In the genomic region with DNA sequence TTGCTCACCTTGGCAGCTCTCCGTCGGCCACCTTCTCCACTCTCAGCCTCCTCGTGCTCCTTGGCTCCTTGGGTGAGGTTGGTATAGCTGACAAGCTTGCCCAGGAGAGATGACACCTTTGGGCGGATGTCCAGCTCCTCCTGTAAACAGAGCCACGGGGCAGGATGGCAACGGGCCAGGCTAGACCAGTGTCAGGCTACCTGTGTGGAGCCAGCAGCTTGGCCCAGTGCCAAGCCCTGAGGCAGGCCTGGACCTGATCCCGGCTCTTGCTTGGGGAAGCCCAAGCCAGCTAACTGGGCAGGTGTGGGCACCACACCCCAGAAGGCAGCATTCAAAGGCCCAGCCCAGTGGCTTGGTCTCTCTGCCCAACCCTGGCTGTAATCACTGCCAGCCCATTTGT, we compare ENCODE assay signal across 9 mouse cellular contexts. TPM values are rescaled to one million over a fixed set of nuclear protein-coding genes. Genes with fewer than 3 reads are reported as not detected.
DNase-seq lines count a peak whose midpoint lies in the region; ATAC-seq and TF ChIP-seq lines count a peak whose summit lies in the region.
"Had no signal": no experiment of that assay in that cellular context is flagged by ENCODE, and none has a peak within 500 bp of the region (broad histone marks: within the 10 kb centered on the region; RNA-seq: fewer than 3 reads in every experiment).

No protein-coding gene starts in this region.

- H3K9me3 ChIP-seq in hindbrain, embryonic 13.5 days = no peaks in the 10 kb centered on the region
- H3K9me3 ChIP-seq in hindbrain, embryonic 10.5 days = no peaks in the 10 kb centered on the region
- no peaks in the 10 kb centered on the region for H3K9me3 ChIP-seq in stomach, postnatal 0 days (ENCODE audit: control insufficient read depth, low read length)
- H3K9me3 ChIP-seq: hindbrain, embryonic 15.5 days had no signal

- H3K9ac ChIP-seq in hindbrain, embryonic 13.5 days = 0 out of 2 replicates have a peak overlapping the region, but pooled peaks have one; percentile 19
- no peak overlapping the region for H3K9ac ChIP-seq in stomach, postnatal 0 days (ENCODE audit: low read length)
- H3K9ac ChIP-seq: hindbrain, embryonic 15.5 days had no signal

- no peaks in the 10 kb centered on the region for H3K36me3 ChIP-seq in hindbrain, embryonic 13.5 days
- peaks cover 17% of the 10 kb centered on the region for H3K36me3 ChIP-seq in hindbrain, embryonic 10.5 days
- no peaks in the 10 kb centered on the region; the same call in 1 of the 2 replicates for H3K36me3 ChIP-seq in stomach, postnatal 0 days (ENCODE audit: control insufficient read depth, insufficient read depth, low read length)
- H3K36me3 ChIP-seq: hindbrain, embryonic 15.5 days had no signal

- no peak for TF ChIP-seq EP300 in stomach, postnatal 0 days (optimal IDR thresholded peaks at IDR 0.05)

- H3K27me3 ChIP-seq in hindbrain, embryonic 13.5 days = peaks cover 8% of the 10 kb centered on the region
- peaks cover 3% of the 10 kb centered on the region for H3K27me3 ChIP-seq in hindbrain, embryonic 10.5 days (ENCODE audit: insufficient read depth, poor library complexity, severe bottlenecking)
- no peaks in the 10 kb centered on the region for H3K27me3 ChIP-seq in stomach, postnatal 0 days (ENCODE audit: control insufficient read depth, insufficient read depth, low read length)

- H3K4me1 ChIP-seq in hindbrain, embryonic 13.5 days (replicated peaks) = peaks cover 3% of the 10 kb centered on the region; the same call in 1 of the 2 replicates
- peaks cover 4% of the 10 kb centered on the region for H3K4me1 ChIP-seq in hindbrain, embryonic 10.5 days (replicated peaks)
- peaks cover 2% of the 10 kb centered on the region; the same call in 1 of the 2 replicates for H3K4me1 ChIP-seq in stomach, postnatal 0 days (replicated peaks; ENCODE audit: control insufficient read depth, insufficient read depth)

- H3K4me2 ChIP-seq in hindbrain, embryonic 13.5 days = no peak overlapping the region
- H3K4me2 ChIP-seq in stomach, postnatal 0 days (replicated peaks; ENCODE audit: low read depth) = no peak overlapping the region
- H3K4me2 ChIP-seq: hindbrain, embryonic 15.5 days had no signal

- TF ChIP-seq CTCF in stomach, postnatal 0 days (IDR thresholded peaks at IDR 0.05; ENCODE audit: low read depth) = peak; percentile 32; the same call in 1 of the 2 replicates

- DNase-seq in hindbrain, embryonic 10.5 days (ENCODE audit: low spot score) = no peak
- peak; percentile 87 for DNase-seq in cerebellum, adult 9-11 months
- DNase-seq in kidney, postnatal 10 days = peak; percentile 89
- DNase-seq in stomach, postnatal 0 days (ENCODE audit: low spot score) = peak; percentile 91
- no peak for DNase-seq in layer of hippocampus, postnatal 10 days (ENCODE audit: low spot score in 2 of 2)
- DNase-seq in c-Kit-positive CD71-positive TER-119-positive erythroid progenitor cells, embryonic 14.5 days (ENCODE audit: low spot score) = no peak

- H3K4me3 ChIP-seq in hindbrain, embryonic 13.5 days = no peak overlapping the region
- H3K4me3 ChIP-seq in hindbrain, embryonic 10.5 days = no peak overlapping the region
- H3K4me3 ChIP-seq in stomach, postnatal 0 days (ENCODE audit: low read depth, low read length) = no peak overlapping the region
- H3K4me3 ChIP-seq: hindbrain, embryonic 15.5 days had no signal

- H3K27ac ChIP-seq in hindbrain, embryonic 13.5 days = no peak overlapping the region
- H3K27ac ChIP-seq in hindbrain, embryonic 10.5 days = no peak overlapping the region
- H3K27ac ChIP-seq in stomach, postnatal 0 days (replicated peaks) = no peak overlapping the region
- H3K27ac ChIP-seq: hindbrain, embryonic 15.5 days had no signal

- WGBS in hindbrain, embryonic 13.5 days = 91% methylated on average over 7 of the region's 7 CpGs
- 91% methylated on average over 7 of the region's 7 CpGs for WGBS in hindbrain, embryonic 10.5 days
- 47% methylated on average over 7 of the region's 7 CpGs for WGBS in stomach, postnatal 0 days

- ATAC-seq in hindbrain, embryonic 13.5 days (ENCODE audit: low FRiP score) = no peak
- peak; percentile 92 for ATAC-seq in stomach, postnatal 0 days (ENCODE audit: low FRiP score, low TSS enrichment)
- no peak for ATAC-seq in inflammation-experienced regulatory T-cells, adult 6 months

RNA-seq across cellular contexts. Expression of gene Slc12a4, which starts 6.5 kb away (rescaled TPM):
- polyA plus RNA-seq in hindbrain, embryonic 13.5 days (2015; fragmentation: Nextera tagmentation; extraction: Ambion mirVana) = 7.9 and 8.9 TPM in 2 replicates
- polyA plus RNA-seq in hindbrain, embryonic 10.5 days (2016; fragmentation: Nextera tagmentation; extraction: Ambion mirVana) = 18.7 and 19.3 TPM in 2 replicates
- polyA plus RNA-seq in stomach, postnatal 0 days (2015; fragmentation: Nextera tagmentation; extraction: Ambion mirVana) = 12.8 and 14.1 TPM in 2 replicates
- 10 to 100 TPM; 28.3 to 32.2 TPM for total RNA-seq in layer of hippocampus, postnatal 10 days (2021)
- 1 to 10 TPM; 5.4 to 8.8 (median 6.4) TPM for polyA plus RNA-seq in inflammation-experienced regulatory T-cells, adult 6 months (2017; shearing (Covaris generic))

RNA-seq across cellular contexts. Expression of gene Lcat, which starts 16.2 kb away (rescaled TPM):
- 0.90 and 1.0 TPM in 2 replicates for polyA plus RNA-seq in hindbrain, embryonic 13.5 days (2015; fragmentation: Nextera tagmentation; extraction: Ambion mirVana)
- polyA plus RNA-seq in hindbrain, embryonic 10.5 days (2016; fragmentation: Nextera tagmentation; extraction: Ambion mirVana) = 0.60 and 0.78 TPM in 2 replicates
- polyA plus RNA-seq in stomach, postnatal 0 days (2015; fragmentation: Nextera tagmentation; extraction: Ambion mirVana) = 0.75 and 0.77 TPM in 2 replicates
- total RNA-seq in layer of hippocampus, postnatal 10 days (2021) = 10 to 100 TPM; 30.1 to 30.7 TPM
- polyA plus RNA-seq in inflammation-experienced regulatory T-cells, adult 6 months (2017; shearing (Covaris generic)) = under 1 TPM; 0.44 to 0.67 (median 0.45) TPM

RNA-seq across cellular contexts. Expression of gene Dpep3, which starts 19.9 kb away (rescaled TPM):
- polyA plus RNA-seq in hindbrain, embryonic 13.5 days (2015; fragmentation: Nextera tagmentation; extraction: Ambion mirVana) = not detected in 2 replicates
- polyA plus RNA-seq in hindbrain, embryonic 10.5 days (2016; fragmentation: Nextera tagmentation; extraction: Ambion mirVana) = not detected in 2 replicates
- polyA plus RNA-seq in stomach, postnatal 0 days (2015; fragmentation: Nextera tagmentation; extraction: Ambion mirVana) = not detected in 2 replicates
- not detected for total RNA-seq in layer of hippocampus, postnatal 10 days (2021)
- not detected for polyA plus RNA-seq in inflammation-experienced regulatory T-cells, adult 6 months (2017; shearing (Covaris generic))
- polyA plus RNA-seq: hindbrain, embryonic 15.5 days had no signal

RNA-seq across cellular contexts. Expression of gene Psmb10, which starts 21.1 kb away (rescaled TPM):
- 40.3 and 46.9 TPM in 2 replicates for polyA plus RNA-seq in hindbrain, embryonic 13.5 days (2015; fragmentation: Nextera tagmentation; extraction: Ambion mirVana)
- 32.7 and 33.6 TPM in 2 replicates for polyA plus RNA-seq in hindbrain, embryonic 10.5 days (2016; fragmentation: Nextera tagmentation; extraction: Ambion mirVana)
- 65.9 and 68.0 TPM in 2 replicates for polyA plus RNA-seq in stomach, postnatal 0 days (2015; fragmentation: Nextera tagmentation; extraction: Ambion mirVana)
- 10 to 100 TPM; 70.2 to 82.5 TPM for total RNA-seq in layer of hippocampus, postnatal 10 days (2021)
- polyA plus RNA-seq in inflammation-experienced regulatory T-cells, adult 6 months (2017; shearing (Covaris generic)) = 100 to 1,000 TPM; 368 to 388 (median 373) TPM

RNA-seq across cellular contexts. Expression of gene Ctrl, which starts 25.7 kb away (rescaled TPM):
- 2.8 and 4.0 TPM in 2 replicates for polyA plus RNA-seq in hindbrain, embryonic 13.5 days (2015; fragmentation: Nextera tagmentation; extraction: Ambion mirVana)
- polyA plus RNA-seq in hindbrain, embryonic 10.5 days (2016; fragmentation: Nextera tagmentation; extraction: Ambion mirVana) = 1.7 and 2.5 TPM in 2 replicates
- polyA plus RNA-seq in stomach, postnatal 0 days (2015; fragmentation: Nextera tagmentation; extraction: Ambion mirVana) = 0.22 and 0.85 TPM in 2 replicates
- total RNA-seq in layer of hippocampus, postnatal 10 days (2021) = under 1 TPM; 0.85 to 0.91 TPM
- 1 to 10 TPM; 3.0 to 4.1 (median 3.4) TPM for polyA plus RNA-seq in inflammation-experienced regulatory T-cells, adult 6 months (2017; shearing (Covaris generic))

Comparison
In these comparisons a context has a peak if more than half of its experiments do, and no peak if none do; other contexts are left out.
1. DNase-seq: peak in cerebellum, adult 9-11 months (single experiment), kidney, postnatal 10 days (single experiment) and stomach, postnatal 0 days (single experiment); none in hindbrain, embryonic 10.5 days (single experiment), layer of hippocampus, postnatal 10 days (0 of 2) and c-Kit-positive CD71-positive TER-119-positive erythroid progenitor cells, embryonic 14.5 days (single experiment).